Mouse (Mus musculus): ENCODE data around the gene Aprt.
A peak's percentile ranks its signal among the peaks of the same experiment; 100 is the strongest.
"Not testable (repeated sequence)": the region's sequence is repeated elsewhere in the genome, so short reads cannot be mapped to it uniquely, and the experiment has no call there.

The Aprt gene

DNA sequence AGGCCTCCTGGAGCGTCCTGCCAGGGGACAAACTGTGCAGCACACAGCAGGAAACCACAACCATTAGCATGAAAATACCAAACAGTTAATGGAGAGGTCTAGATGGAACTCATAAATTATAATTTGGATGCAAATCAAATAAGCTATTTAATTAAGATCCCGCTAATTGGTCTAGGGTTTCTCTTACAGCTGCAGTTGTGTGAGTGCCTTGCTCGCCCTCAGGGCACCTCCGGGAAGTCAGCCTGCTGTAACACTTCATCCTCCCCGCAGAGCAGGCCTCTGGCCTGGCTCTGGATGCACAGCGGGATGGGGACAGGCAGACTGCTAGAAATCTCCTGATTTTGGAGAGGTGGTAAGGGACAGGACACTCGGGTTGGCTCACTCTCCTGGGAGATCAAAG is 9.5 kb upstream of the Aprt start:
- DNase-seq (ENCODE audit: low spot score in 2 of 2): no peak

DNA sequence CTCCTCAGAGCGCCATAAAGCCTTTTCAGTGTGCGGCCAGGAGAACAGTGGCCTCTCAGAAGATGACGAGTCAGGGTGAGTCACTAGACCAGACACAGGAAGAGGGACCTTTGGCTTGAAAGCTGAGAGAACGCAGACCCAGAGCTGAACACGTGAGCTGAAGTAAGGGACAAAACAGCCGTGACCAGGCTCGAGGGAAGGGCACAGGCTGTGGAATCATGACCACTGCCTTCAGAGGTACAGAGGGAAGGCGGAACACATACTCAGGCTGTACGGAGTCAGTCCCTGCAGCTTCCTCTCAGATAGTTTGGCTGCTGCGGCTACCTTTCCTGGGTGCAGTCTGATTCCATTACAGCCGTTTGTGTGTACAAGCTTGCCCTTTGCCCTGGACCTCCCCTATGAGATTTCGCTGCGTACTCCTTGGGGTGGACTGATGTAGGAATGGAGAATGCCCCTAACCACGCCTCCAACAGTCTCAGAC is 8.7 kb upstream of the Aprt start:
- no peak for DNase-seq (ENCODE audit: low spot score in 2 of 2)

DNA sequence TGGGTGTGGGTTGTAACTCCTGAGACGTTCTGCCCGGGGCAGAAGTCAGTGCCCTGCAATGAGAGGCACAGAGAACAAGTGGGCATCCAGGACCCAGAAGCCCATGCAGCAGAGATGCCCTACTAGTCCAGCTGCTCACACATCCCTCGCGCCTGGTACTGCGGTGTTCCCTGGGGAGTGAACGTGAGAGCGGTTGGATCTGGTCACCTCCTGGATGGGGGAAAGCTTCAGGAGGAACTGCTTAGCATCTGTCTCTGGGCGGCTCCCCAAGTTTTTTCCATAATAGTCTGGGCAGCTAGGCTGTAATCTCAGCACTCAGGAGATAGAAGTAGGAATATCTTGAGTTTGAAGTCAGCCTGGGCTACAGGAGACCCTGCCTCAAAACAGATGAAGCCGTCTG is 8.3 kb upstream of the Aprt start:
- DNase-seq (ENCODE audit: low spot score in 2 of 2): no peak

DNA sequence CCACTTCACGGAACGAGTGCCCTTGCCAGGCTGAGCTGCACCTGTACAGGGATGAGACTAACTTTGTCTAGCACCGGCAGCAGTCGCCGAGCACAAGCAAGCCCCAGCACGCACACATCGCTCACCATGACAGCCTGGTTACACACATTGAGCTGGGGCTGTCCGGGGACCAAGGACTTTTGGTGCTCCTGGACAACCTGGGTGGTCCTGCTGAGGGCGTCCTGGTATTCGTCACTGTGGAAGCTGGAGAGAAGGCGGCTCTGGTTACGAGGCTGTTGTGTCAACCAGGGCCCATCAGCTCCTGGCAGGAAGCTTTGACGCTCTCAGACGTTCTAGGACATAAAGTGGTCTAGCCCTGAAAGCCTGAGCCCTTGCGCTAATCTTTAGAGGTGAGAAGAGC is 4.2 kb upstream of the Aprt start:
- DNase-seq (ENCODE audit: low spot score in 2 of 2): no peak

DNA sequence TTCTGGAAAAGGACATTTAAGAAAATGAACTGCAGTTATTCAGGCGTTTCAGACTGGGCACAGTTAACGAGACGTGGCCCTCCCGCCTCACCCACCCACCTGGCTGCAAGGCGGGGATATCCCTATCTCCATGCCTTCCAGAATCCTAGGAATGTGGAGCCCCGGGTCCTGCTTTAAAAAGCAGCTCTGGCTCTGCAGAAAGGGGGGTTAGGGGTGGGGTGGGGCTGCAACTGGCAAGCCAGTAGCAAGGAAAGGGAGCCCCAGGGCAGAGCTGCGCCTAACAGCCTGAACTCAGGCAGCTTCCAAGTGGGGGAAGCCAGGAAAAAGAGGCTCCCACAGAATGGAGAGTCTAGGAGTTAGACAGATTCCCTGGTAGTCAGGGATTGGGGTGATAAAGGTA is 2.5 kb upstream of the Aprt start:
- no peak for DNase-seq (ENCODE audit: low spot score in 2 of 2)

DNA sequence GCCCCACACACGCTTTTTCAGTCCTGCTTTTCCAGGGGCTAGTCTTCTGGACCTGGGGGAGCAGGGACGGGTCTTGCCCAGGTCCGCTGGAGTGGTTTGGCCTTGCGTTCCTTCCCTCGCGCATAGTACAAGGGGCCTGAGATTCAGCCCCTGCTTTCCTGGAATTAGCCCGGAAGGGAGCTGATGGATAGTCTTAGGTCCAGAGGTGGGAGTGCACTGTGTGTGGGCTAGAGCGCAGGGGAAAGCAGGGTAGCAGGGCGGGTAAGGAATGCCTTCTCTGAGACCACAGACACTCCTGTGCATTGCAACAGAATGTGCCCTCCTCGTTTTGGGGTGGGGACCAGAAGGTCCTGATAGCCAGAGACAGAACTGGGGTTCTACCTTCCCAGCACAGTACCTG is 407 bp upstream of the Aprt start:
- no peak for DNase-seq (ENCODE audit: low spot score in 2 of 2)

DNA sequence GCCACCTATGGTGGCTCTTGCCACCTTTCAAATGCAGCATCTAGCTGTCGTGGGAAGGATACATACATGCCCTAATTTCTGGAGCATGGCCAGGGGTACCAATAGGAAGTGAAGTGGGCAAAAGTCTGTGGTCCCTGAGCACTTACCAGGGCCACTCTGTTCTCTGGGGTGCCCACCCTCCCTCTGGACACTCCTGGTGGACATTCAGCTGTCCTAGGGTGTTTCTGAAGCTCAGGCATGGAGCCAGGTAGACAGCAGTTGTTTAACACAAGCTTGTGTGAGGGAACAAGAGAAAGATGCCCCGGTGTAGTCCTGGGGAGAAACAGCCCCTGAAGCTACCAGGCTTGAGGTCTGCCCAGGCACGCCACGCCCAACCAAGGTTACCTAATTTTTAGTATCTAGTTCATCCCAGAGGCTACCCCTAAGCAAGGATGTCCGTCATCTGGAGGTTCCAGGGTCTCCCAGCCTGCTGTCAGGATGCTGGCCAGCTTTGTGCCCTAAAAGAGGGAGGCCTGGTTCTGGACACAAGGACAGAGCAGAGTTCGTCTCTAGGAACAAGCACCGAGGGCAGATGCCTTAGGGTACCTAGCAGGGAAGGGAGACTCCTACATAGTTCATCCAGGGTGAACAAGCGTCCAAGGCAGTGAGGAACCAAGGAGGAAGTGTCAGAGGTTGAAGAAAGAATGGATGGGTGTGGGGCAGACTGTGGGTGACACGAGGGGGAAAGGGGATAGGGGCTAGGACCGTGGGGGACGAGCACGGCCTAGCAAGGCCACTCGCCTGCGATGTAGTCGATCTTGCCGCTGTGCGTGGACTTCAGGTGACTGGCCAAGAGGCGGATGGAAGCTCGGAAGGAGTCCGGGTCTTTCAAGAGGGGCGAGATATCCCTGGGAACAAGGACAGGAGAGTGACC is 718 bp downstream of the Aprt start:
- DNase-seq (ENCODE audit: low spot score in 2 of 2): no peak

DNA sequence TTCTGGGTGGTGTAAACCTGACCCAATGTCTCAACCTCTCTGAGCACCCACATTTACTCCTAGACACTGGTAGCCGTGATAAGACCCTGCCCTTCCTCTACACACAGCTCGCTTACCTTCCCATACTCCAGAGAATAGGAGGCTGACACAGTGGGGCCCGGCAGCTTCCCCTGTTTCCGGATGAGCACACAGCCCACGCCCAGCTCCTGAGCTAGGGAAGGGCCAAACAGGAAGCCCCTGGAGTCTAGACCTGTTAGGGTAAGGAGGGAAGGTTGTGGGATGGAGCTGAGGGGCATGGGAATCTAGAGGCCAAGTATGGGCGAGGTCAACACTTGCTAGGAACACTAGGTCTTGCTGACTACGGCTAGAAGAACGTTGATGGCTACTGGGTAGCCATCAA is 1.4 kb downstream of the Aprt start:
- DNase-seq (ENCODE audit: low spot score in 2 of 2): no peak

DNA sequence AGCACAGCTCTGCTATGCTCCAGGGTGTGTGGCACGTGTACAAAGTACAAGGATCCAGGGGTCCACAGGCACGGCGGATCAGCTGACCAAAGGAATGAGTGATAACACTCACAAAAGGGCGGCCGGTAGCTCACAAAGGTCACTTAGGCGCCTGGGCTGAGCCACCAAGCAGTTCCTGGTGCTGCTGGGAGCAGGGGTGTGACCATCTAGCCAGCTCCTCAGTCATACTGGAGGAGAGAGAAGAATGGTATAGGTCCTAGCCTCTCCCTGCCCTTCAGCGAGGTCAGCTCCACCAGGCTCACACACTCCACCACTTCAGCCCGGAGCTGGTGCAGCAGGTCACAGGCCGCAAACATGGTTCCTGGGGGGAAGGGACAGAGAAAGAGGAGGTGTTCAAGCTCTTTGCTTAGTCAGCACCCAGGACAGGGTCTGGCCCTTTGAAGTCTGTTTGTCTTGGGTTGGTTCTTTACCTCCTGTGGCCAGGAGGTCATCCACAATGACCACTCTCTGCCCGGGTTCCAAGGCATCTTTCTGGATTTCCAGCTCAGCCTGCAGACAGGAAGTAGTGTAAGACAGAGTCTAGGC is 1.9 kb downstream of the Aprt start:
- DNase-seq (ENCODE audit: low spot score in 2 of 2): no peak

DNA sequence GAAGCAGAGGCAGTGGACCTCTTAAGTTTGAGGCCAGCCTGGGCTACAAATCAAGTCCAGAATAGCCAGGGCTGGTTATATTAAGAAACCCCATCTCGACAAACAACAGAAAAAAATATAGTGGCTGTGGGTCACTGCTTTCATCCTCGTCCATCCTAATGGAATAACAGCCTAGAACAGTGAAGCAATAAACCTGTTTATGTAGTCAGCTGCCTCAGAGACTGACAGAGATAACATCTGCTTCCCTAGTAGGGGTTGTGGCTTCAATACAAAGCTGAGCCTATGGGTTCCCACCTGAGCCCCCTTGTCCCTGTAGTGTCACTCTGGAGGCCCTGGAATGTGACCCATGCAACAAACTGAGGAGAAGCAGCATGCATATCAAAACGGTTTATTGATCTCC is 2.4 kb downstream of the Aprt start:
- no peak for DNase-seq (ENCODE audit: low spot score in 2 of 2)

DNA sequence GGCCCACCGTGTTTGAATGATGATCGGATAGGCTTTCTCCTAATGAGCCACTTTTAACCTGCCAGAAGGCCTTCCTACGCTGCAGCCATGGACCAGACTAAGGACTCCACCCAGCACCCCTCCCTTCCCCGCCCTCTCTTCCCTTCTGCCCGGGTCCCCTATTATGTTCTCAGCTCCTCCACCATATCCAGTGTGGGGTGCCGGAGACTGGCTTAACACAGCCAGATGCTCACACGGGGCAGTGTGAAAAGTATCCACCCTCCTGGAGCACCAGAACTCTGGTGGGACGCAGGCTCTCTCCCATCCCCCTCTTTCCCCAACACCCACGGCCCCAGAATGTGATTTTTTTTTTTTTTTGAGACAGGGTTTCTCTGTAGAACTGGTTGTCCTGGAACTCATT is 3.1 kb downstream of the Aprt start:
- no peak for DNase-seq (ENCODE audit: low spot score in 2 of 2)

DNA sequence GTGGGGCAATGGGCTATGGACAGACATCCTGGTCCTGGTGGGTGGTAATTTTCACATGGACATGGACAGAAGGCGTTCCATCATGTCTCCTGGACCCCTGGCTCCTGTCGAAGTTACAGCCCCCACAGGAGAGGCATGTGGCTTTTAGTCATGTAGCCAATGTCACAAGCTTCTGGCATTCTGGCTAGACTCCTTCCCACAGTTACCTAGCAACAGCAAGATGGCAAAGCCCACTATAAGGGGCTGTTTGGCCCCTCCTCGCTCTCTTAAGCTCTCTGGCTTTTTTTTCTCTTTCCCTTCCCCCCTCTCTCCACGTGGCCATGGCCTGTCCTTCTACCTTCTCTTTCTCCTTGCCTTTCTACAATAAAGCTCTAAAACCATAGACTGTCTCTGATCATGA is 3.5 kb downstream of the Aprt start:
- DNase-seq (ENCODE audit: low spot score in 2 of 2): not testable (repeated sequence)

DNA sequence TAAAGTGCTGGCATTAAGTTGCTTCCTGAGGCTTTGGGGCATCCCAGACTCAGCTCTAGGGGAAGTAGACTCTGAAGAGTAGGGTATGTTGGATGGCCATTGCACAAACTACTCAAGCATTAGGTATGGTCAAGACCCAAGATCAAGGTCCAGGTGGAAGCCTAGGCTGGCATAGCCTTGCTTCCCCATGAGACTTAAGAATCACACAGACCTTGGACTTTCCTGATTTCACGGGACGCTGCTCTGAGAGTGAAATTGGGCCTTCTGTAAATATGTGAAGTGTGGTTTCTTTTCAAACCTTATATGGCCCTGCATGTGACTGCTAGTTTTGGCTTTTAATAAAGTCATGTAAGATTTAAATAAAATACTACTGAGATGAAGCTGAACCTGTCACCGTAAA is 4.0 kb downstream of the Aprt start:
- DNase-seq (ENCODE audit: low spot score in 2 of 2): no peak

DNA sequence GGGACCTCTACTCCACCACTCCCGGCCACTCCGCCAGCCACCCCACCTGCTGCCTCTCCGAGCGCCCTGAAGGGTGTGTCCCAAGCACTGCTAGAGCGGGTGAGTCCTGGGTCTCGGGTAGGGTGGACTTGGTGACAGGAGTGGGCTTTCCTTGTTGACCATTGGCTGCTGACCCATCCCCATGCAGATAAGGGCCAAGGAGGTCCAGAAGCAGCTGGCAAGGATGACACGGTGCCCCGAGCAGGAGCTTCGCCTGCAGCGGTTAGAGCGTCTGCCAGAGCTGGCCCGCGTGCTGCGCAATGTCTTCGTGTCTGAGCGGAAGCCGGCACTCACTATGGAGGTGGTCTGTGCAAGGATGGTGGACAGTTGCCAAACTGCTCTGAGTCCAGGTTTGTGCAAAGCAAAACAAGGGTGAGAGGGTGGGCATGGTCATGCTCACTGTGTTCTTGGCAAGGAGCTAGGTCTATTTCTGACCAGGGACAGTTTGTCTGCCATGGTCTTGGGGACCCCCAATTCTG is 4.9 kb downstream of the Aprt start:
- DNase-seq (ENCODE audit: low spot score in 2 of 2): no peak

DNA sequence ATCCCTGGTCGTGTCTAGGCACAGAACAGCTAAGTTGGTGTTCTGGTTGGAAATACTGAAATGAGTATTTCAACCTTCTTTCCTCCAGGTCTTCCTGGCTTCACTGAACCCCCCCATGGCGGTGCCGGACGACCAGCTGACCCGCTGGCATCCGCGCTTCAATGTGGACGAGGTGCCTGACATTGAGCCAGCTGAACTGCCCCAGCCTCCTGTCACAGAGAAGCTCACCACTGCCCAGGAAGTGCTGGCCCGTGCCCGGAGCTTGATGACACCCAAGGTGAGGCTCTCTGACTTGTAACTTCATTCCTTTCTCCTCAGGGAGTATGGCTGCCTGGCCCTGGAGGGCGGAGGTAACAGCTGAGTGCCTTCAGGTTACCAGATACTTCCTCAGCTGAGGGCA is 5.6 kb downstream of the Aprt start:
- DNase-seq (ENCODE audit: low spot score in 2 of 2): no peak

DNA sequence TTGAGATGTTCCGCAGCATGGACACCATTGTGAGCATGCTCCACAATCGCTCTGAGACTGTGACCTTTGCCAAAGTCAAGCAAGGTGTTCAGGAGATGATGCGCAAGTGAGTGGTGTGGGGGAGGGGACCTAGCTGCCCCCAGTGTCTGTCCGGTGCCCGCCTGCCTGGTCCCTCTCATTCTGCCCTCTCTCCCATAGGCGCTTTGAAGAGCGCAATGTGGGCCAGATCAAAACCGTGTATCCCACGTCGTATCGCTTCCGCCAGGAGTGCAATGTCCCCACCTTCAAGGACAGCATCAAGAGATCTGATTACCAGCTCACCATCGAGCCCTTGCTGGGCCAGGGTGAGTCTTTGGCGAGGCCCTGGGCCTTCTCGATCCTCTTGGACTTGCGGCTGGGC is 6.7 kb downstream of the Aprt start:
- no peak for DNase-seq (ENCODE audit: low spot score in 2 of 2)

DNA sequence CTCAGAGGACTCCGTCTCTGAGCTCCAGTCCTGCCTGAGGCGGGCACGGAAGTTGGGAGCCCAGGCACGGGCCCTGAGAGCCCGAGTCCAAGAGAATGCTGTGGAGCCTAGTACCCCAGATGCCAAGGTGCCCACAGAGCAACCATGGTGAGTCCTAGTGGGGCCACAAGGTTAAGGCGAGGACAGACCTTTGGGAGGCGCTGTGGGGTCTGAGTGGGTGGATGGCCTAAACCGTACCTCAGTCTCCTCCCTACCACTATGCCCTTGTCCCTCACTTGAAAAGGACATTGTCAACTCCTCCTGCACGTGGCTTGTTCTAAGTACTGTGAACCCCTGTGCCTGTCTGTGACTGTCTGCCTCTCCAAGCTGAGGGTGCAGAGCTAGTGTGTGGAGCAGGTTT is 7.4 kb downstream of the Aprt start:
- DNase-seq (ENCODE audit: low spot score in 2 of 2): no peak

DNA sequence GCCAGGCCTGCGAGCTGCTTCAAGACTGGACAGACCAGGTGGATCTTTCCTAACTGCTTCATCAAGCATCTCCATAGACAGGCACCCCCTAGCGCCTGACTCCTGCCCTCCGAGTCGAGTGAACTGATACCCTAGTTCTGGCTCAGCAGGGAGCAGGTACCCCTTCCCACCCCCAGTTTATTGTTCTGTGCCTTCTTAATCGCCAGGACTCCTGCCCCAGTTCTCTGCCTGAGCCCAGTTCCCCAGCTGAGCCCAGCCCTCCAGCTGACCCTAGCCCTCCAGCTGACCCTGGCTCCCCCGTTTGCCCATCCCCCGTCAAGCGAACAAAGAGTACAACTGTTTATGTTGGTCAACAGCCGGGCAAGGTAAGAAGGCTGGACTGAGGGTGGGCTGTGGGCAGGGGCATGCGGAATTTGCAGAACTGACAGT is 7.8 kb downstream of the Aprt start:
- no peak for DNase-seq (ENCODE audit: low spot score in 2 of 2)

DNA sequence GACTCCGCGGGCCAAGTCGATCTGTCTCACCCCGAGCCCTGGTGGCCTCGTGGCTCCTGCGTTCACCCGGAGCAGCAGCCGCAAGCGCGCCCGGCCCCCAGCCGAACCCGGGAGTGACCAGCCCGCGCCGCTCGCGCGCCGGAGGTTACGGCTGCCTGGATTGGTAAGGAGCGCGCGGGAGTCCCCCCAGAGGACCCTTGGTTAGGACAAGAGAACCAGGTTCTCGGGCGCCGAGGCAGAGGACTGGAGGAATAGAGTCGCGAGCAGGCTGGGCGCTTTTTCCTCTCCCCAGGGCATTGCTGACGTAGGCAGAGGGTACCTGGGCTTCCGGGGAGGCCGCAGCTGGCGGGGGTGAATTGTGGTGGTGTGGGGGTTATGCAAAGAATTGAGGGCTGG is 8.6 kb downstream of the Aprt start:
- DNase-seq (ENCODE audit: low spot score in 2 of 2): no peak

DNA sequence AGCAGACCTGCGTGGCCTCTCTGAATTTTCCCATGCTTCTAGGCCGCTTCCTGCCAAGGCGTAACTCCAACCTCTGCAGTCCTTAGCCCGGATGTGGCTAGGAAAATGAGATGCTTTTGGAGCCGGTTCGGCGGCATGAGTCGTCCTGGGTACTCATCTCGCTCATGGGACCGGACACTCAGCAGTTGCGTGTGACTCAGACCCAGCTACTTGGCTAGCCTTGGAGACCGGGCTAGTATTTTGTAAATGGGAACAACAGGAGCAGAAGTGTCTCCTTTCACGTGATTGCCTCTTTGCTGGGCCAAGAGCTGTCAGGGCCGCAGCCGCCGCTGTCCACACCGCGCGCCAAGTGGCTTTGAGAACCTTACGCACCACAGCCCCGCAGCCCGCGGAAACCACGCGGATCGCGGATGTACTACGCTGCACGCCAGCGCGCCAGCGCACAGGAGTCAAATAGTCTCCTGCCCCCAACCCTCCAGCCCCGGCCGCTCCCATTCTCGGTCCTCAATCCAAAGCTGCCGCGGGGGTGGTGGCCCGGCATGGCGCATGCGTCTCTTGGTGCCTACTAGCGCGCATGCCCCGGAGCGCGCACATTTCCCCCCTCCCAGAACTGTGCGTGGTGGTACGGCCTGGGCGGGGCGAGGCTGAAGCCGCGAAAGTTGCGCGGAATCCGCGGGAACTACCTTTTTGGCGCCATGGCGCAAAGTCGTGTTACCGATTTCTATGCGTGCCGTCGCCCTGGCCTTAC is 9.2 kb downstream of the Aprt start, which contains the start of gene Cdt1:
Gene Cdt1 (plus strand): TSS at position 655 of the 748 bp plus-strand sequence.
- peak; percentile 89 to 96 for DNase-seq (ENCODE audit: low spot score in 2 of 2)

DNA sequence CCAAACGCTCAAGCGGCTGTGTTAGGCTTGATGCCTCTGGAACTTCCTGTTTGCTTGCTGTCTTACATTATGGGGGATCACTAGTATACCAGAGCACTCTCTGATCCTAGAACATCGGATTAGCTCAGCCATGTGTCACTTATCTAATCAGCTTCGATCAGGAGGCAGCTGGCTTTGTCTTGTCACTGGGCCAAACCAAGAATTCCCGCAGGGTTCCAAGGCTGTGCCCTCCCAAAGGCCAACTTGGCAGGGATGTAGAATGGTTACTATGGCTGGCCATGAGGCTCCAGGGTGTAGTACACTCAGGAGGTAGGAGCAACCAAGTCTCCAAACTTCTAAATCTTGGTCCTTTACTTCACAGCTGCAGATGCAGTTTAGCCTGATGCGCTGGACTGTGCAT is 9.9 kb downstream of the Aprt start:
- no peak for DNase-seq (ENCODE audit: low spot score in 2 of 2)

All from left cerebral cortex, adult 9 months (tissue).